Mouse (Mus musculus) liver, embryonic 14 days (tissue): Measurements from ENCODE around the gene Gpr135. TPM values are rescaled to one million over a fixed set of nuclear protein-coding genes. Genes with fewer than 3 reads are reported as not detected.

Experiments
- polyA plus RNA-seq: library from polyadenylated mRNA; depleted of rRNA; stranded (reverse); fragments of >200 nt; gene quantifications from 2 replicates; pipeline ENCODE4 v1.2.3, GENCODE M21; 2012; rRNA removed

Gpr135 gene
- polyA plus RNA-seq = 0.48 and 0.58 TPM in 2 replicates

DNA sequence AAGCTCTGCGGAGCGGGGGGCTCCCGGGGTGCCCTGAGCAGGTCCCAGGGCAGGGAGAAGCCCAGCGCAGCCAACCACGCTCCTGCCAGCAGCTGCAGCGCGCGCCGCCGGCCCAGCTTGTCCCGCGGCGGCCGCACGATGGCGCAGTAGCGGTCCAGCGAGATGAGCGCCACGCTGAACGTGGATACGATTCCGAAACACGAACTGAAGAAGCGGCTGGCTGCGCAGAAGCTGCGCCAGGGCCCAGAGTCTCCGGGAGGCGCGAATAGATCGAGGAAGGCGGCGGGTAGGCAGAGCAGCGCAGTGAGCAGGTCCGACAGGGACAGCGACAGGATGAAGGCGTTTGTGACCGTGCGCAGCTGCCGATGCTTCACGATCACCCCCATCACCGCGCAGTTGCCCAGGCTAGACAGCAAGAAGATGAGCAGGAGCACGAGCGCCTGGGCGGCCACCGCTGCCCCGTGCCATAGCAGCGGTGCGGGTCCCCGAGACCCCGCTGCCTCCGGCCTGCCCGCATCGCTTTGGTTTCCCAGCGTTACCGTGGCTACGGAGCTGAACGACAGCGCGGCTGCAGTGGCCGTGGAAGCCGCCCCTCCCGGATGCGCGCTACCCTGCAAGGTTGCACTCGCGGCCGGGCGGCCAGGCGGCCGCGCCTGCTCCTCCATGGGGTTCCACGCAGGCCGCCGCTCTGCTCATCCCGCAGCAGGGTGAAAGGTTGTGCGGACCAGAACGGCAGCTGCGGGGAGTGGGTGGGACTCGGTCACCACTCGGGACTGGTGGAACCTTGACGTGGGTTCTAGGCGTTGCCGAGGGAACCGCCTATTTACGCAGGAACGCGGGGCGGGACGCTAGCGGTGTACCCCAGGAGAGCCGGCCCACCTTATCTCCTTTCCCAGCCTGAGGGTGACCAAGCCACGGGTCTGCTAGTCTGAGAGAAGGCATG lies at the start of gene Gpr135:
Gene Gpr135 (minus strand): TSS at position 799 of the 943 bp plus-strand sequence.

DNA sequence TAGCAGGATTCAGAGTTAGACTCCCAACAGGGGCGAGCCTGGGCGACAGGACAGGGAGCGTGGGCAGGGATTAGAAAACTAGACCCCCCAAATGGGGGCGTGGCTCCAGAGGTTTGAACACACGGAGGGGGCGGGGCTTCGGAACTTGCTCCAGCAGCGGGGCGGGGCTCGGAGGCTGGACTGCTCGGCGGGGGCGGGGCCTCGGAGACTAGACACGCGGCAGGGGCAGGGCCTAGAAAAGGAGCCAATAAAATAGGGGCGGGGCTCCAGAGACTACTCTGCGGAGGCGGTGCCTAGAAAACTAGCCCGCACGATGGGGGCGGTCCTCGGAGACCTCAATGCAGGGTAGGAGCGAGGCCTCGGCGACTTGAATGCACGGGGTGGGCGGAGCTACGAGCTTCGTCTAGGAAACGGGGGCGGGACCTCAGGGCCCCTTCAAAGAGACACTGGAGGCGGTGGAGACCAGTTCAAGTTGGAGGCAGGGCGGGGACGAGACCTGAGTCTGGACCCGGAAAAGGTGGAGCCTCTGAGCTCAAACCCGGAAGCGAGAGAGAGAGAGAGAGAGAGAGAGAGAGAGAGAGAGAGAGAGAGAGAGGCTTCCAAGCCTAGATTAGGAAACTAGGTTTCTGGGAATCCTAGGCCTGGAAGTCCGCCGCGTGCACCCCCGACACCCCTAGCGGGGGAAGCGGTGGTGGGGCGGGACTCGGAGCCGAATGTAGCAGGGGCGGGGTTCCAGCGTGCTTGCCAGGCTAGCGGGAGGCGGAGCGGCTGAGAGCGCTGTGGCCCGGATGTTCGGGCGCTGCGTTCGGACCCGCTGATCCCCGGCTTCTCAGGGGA lies 14.6 kb upstream of the Gpr135 start, which contains the start of the genes L3hypdh and Jkamp:
Gene L3hypdh (minus strand): TSS at position 111 of the 837 bp plus-strand sequence.
Gene Jkamp (plus strand): TSS at position 261 of the 837 bp plus-strand sequence.

Other genes starting within 250 kb of the Gpr135 start
- 11.6 and 12.7 TPM in 2 replicates for gene Daam1, start 240.0 kb downstream of the Gpr135 start, polyA plus RNA-seq
- 4.6 and 5.4 TPM in 2 replicates for gene L3hypdh, start 14.3 kb upstream of the Gpr135 start, polyA plus RNA-seq
- 8.9 and 11.9 TPM in 2 replicates for gene Jkamp, start 14.5 kb upstream of the Gpr135 start, polyA plus RNA-seq
- gene Ccdc175, start 113.9 kb upstream of the Gpr135 start, polyA plus RNA-seq = not detected in 2 replicates